Mouse (Mus musculus): ENCODE data around the gene Krtdap. TPM values are rescaled to one million over a fixed set of nuclear protein-coding genes. Genes with fewer than 3 reads are reported as not detected.
A peak's percentile ranks its signal among the peaks of the same experiment; 100 is the strongest.

Krtdap gene
- polyA plus RNA-seq, 1 experiment from 2014 or later = not detected

DNA sequence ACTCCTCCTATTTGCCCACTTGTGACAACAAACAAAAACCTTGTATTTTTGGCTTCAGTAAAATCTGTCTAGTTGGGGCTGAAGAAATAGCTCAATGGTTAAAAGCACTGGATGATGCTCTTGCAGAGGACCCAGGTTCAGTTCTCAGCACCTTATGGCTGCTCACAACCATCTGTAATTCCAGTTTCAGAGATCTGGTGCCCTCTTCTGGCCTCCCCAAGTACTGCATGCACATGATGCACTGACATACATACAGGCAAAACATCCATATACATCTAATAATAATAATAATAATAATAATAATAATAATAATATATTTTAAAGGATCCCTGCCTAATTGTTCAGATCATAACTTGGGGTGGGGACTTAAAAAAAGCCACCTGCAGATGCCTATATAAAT, 13.0 kb downstream of the Krtdap start:
- H3K4me3 ChIP-seq (ENCODE audit: low read depth, low read length) = no peak overlapping the region
- TF ChIP-seq EP300 (IDR thresholded peaks at IDR 0.05; ENCODE audit: low read depth) (no peak), CTCF (IDR thresholded peaks at IDR 0.05; ENCODE audit: low read depth) (peak; percentile 53)
- peaks cover 6% of the 10 kb centered on the region for H3K9me3 ChIP-seq (ENCODE audit: low read length)
- no peak overlapping the region for H3K4me2 ChIP-seq (ENCODE audit: low read depth, low read length)
- no peaks in the 10 kb centered on the region for H3K4me1 ChIP-seq (ENCODE audit: insufficient read depth)
- ATAC-seq (no peak), DNase-seq (no peak)
- no peak overlapping the region for H3K9ac ChIP-seq (replicated peaks)
- H3K36me3 ChIP-seq (replicated peaks; ENCODE audit: insufficient read depth, low read length) = no peaks in the 10 kb centered on the region
- H3K27me3 ChIP-seq (ENCODE audit: insufficient read depth, low read length) = no peaks in the 10 kb centered on the region
- no peak overlapping the region for H3K27ac ChIP-seq (ENCODE audit: low read depth)

DNA sequence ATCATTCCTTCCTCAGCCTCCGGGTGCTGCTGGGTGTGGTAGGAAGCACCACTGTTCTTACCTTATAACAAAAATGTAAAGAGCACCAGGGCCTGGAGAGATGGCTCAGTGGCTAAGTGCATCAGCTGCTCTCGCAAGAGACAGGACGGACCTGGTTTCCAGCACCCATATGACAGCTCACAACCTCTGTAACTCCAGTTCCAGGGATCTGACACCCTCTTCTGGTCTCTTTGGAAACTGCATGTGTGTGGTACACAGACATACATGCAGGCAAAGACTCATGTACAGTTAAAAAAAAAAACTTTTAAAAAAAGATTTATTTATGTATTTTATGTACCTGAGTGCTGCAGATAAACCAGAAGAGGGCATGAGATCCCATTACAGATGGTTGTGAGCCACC, 15.6 kb downstream of the Krtdap start:
- H3K9me3 ChIP-seq (ENCODE audit: low read length) = peaks cover 6% of the 10 kb centered on the region
- no peak overlapping the region for H3K4me2 ChIP-seq (ENCODE audit: low read depth, low read length)
- WGBS (ENCODE audit: insufficient replicate concordance) = 87% methylated on average over 3 of the region's 3 CpGs
- no peaks in the 10 kb centered on the region for H3K4me1 ChIP-seq (ENCODE audit: insufficient read depth)
- H3K4me3 ChIP-seq (ENCODE audit: low read depth, low read length) = no peak overlapping the region
- no peak for ATAC-seq
- TF ChIP-seq EP300 (IDR thresholded peaks at IDR 0.05; ENCODE audit: low read depth) (no peak), CTCF (IDR thresholded peaks at IDR 0.05; ENCODE audit: low read depth) (0 out of 2 replicates have a peak, but pooled peaks have one; percentile 5)
- H3K36me3 ChIP-seq (replicated peaks; ENCODE audit: insufficient read depth, low read length) = no peaks in the 10 kb centered on the region
- H3K27me3 ChIP-seq (ENCODE audit: insufficient read depth, low read length) = no peaks in the 10 kb centered on the region
- no peak for DNase-seq
- H3K27ac ChIP-seq (ENCODE audit: low read depth) = no peak overlapping the region
- H3K9ac ChIP-seq (replicated peaks) = no peak overlapping the region

DNA sequence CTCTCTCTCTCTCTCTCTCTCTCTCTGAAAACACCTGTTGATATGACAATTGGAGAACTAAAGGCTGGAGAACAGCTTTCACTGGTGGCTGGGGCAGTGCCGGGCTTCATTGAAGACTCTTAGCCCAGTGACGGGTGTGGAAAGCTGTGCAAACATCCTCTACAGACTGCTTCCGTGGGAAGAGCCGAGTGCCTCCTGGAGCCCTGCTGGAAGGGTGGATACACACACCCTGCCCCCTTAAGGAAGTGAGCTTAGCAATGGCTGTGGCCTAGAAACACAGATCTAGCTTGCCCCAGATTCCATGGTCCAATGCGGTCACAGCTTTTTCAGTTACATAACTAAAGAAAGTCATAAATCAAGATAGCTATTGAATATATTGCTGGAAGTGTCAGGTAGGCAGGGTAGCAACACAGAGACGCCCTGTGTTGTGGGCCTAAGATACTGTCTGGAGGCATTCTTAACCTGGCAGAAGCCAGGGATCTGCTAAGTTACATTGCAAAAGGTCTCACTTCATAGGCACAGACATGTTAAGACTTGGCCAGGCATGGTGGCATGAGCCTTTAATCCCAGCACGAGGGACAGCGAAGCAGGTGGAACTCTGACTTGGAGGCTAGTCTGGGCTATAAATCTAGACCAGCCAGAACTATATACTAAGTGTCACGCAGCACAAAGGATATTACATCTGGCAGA, 16.5 kb downstream of the Krtdap start:
- ATAC-seq = no peak
- TF ChIP-seq CTCF (IDR thresholded peaks at IDR 0.05; ENCODE audit: low read depth) = no peak
- TF ChIP-seq EP300 (IDR thresholded peaks at IDR 0.05; ENCODE audit: low read depth) = no peak
- H3K27me3 ChIP-seq (ENCODE audit: insufficient read depth, low read length) = no peaks in the 10 kb centered on the region
- H3K36me3 ChIP-seq (replicated peaks; ENCODE audit: insufficient read depth, low read length) = no peaks in the 10 kb centered on the region
- H3K4me1 ChIP-seq (ENCODE audit: insufficient read depth) = no peaks in the 10 kb centered on the region
- H3K9me3 ChIP-seq (ENCODE audit: low read length) = peaks cover 6% of the 10 kb centered on the region
- H3K9ac ChIP-seq (replicated peaks) = no peak overlapping the region
- no peak overlapping the region for H3K27ac ChIP-seq (ENCODE audit: low read depth)
- no peak for DNase-seq
- no peak overlapping the region for H3K4me2 ChIP-seq (ENCODE audit: low read depth, low read length)
- WGBS (ENCODE audit: insufficient replicate concordance) = 71% methylated on average over 9 of the region's 9 CpGs
- H3K4me3 ChIP-seq (ENCODE audit: low read depth, low read length) = no peak overlapping the region

DNA sequence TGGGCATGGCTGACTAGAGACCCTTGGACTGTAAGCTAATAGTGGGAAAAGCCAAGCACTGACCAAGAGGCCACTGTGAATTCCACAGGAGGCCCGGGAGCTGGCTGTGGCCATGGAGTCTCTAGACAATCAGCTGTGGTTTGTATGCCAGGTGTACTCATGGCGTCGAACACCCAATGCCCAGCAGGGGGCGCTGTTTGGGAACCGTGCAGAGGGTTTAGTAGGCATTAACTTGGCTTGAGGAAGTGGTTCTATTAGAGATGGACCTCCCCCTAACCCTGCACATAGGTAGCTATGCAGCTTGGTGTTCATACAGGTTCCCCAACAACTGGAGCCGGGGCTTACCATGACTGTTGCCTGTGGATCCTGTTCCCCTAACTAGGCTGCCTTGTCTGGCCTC, 18.2 kb downstream of the Krtdap start:
- ATAC-seq = no peak
- Histone ChIP-seq H3K36me3 (replicated peaks; ENCODE audit: insufficient read depth, low read length) (no peaks in the 10 kb centered on the region), H3K27ac (ENCODE audit: low read depth) (no peak overlapping the region), H3K4me3 (ENCODE audit: low read depth, low read length) (no peak overlapping the region), H3K9ac (replicated peaks) (no peak overlapping the region), H3K27me3 (ENCODE audit: insufficient read depth, low read length) (no peaks in the 10 kb centered on the region), H3K9me3 (ENCODE audit: low read length) (no peaks in the 10 kb centered on the region), H3K4me1 (ENCODE audit: insufficient read depth) (no peaks in the 10 kb centered on the region), H3K4me2 (ENCODE audit: low read depth, low read length) (no peak overlapping the region)
- peak; percentile 79 for DNase-seq
- WGBS (ENCODE audit: insufficient replicate concordance) = 51% methylated on average over 6 of the region's 6 CpGs
- TF ChIP-seq CTCF (IDR thresholded peaks at IDR 0.05; ENCODE audit: low read depth) (peak; percentile 78), EP300 (IDR thresholded peaks at IDR 0.05; ENCODE audit: low read depth) (no peak)

DNA sequence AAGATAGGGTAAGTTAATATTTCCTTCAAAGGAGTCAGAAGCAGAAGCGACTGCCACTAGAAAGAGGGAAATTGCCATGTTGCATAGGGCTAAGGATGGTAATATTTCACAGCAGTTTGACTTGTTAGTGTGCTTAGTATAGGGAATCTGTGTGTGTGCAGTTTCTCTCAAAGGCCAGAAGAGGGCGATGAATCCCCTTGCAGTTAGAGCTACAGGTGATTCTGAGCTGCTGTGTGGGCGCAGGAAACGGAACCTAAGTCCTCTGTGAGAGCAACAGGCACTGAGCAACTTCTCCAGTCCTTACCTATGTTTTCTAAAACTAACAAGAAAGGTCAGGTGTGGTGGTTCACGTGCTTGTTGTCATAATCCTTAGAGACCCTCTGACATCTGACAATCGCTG, 22.6 kb downstream of the Krtdap start:
- 61% methylated on average over 6 of the region's 6 CpGs for WGBS (ENCODE audit: insufficient replicate concordance)
- DNase-seq (no peak), ATAC-seq (no peak)

DNA sequence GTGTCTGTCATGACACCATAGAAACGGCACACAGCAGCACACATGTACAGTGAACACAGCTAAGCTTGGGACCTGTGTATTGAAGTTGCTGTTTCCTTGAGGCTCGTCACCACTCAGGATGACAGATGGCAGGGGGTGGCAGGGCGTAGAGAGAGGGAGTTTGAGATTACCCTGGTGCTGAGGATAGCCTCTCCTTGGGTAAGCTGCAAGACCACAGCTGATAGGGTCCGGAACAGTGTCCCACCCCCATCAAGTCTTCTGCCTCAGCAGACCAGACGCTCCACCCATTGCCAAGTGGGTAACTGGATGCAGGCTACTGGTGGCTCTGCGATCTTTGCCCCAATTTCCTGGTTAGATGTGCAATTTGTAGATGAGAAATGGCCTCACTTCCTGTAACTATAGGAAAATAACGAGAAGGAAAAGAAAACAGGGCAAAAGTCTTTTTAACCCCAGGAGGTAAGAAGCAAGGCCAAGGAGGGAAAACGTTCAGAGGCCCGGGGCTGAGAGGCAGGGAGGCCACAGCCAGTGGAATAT, 24.1 kb downstream of the Krtdap start:
- ATAC-seq = peak; percentile 69
- 0 out of 2 replicates have a peak overlapping the region, but pooled peaks have one; percentile 16 for H3K9ac ChIP-seq (replicated peaks)
- no peaks in the 10 kb centered on the region for H3K36me3 ChIP-seq (replicated peaks; ENCODE audit: insufficient read depth, low read length)
- 11% methylated on average over 9 of the region's 9 CpGs for WGBS (ENCODE audit: insufficient replicate concordance)
- peaks cover 14% of the 10 kb centered on the region for H3K4me1 ChIP-seq (ENCODE audit: insufficient read depth)
- H3K4me2 ChIP-seq (ENCODE audit: low read depth, low read length) = peak overlapping the region; percentile 53
- H3K27ac ChIP-seq (ENCODE audit: low read depth) = peak overlapping the region; percentile 89
- H3K9me3 ChIP-seq (ENCODE audit: low read length) = no peaks in the 10 kb centered on the region
- 0 out of 2 replicates have a peak overlapping the region, but pooled peaks have one; percentile 8 for H3K4me3 ChIP-seq (ENCODE audit: low read depth, low read length)
- H3K27me3 ChIP-seq (ENCODE audit: insufficient read depth, low read length) = no peaks in the 10 kb centered on the region
- peak; percentile 39 for DNase-seq
- TF ChIP-seq EP300 (IDR thresholded peaks at IDR 0.05; ENCODE audit: low read depth) (0 out of 2 replicates have a peak, but pooled peaks have one; percentile 22), CTCF (IDR thresholded peaks at IDR 0.05; ENCODE audit: low read depth) (no peak)

More for the DNA sequence above, 22.6 kb downstream of the Krtdap start:
- H3K36me3 ChIP-seq (replicated peaks; ENCODE audit: insufficient read depth, low read length) = no peaks in the 10 kb centered on the region
- no peak overlapping the region for H3K4me3 ChIP-seq (ENCODE audit: low read depth, low read length)
- TF ChIP-seq EP300 (IDR thresholded peaks at IDR 0.05; ENCODE audit: low read depth) = no peak
- peak; percentile 69 for TF ChIP-seq CTCF (IDR thresholded peaks at IDR 0.05; ENCODE audit: low read depth)
- no peaks in the 10 kb centered on the region for H3K9me3 ChIP-seq (ENCODE audit: low read length)
- H3K9ac ChIP-seq (replicated peaks) = no peak overlapping the region
- H3K27ac ChIP-seq (ENCODE audit: low read depth) = no peak overlapping the region
- H3K4me1 ChIP-seq (ENCODE audit: insufficient read depth) = peaks cover 14% of the 10 kb centered on the region
- H3K4me2 ChIP-seq (ENCODE audit: low read depth, low read length) = no peak overlapping the region
- no peaks in the 10 kb centered on the region for H3K27me3 ChIP-seq (ENCODE audit: insufficient read depth, low read length)
